Mouse (Mus musculus): ENCODE results near the gene Tax1bp3. TPM values are rescaled to one million over a fixed set of nuclear protein-coding genes. Genes with fewer than 3 reads are reported as not detected.

Gene Tax1bp3
- total RNA-seq, 2 experiments from 2014 or later = 109 to 112 TPM

- no peak for DNase-seq
Observed at GRCm38 (mm10) chr11:73176186-73176585, 697 bp upstream of the Tax1bp3 start.

GRCm38 (mm10) chr11:73177509-73177875 lies 609 bp downstream of the Tax1bp3 start:
- peak; percentile 93 for DNase-seq

GRCm38 (mm10) chr11:73177895-73178294 lies 1.0 kb downstream of the Tax1bp3 start:
- DNase-seq = no peak

- no peak for DNase-seq
Observed at GRCm38 (mm10) chr11:73185872-73186615, 9.2 kb downstream of the Tax1bp3 start.

- no peak for DNase-seq
Observed at GRCm38 (mm10) chr11:73187231-73187630, 10.3 kb downstream of the Tax1bp3 start.

GRCm38 (mm10) chr11:73193047-73193446 lies 16.2 kb downstream of the Tax1bp3 start:
- DNase-seq = no peak

GRCm38 (mm10) chr11:73194444-73194843 lies 17.6 kb downstream of the Tax1bp3 start:
- DNase-seq = no peak

GRCm38 (mm10) chr11:73198190-73198589 lies 21.3 kb downstream of the Tax1bp3 start:
- no peak for DNase-seq

GRCm38 (mm10) chr11:73198603-73199229 lies 21.8 kb downstream of the Tax1bp3 start, which contains the start of gene Ctns:
Ctns (minus strand) TSS chr11:73199042.
- DNase-seq = no peak

GRCm38 (mm10) chr11:73199230-73199712 lies 22.4 kb downstream of the Tax1bp3 start, which contains the start of gene Shpk:
Shpk (plus strand) TSS chr11:73199460.
- DNase-seq = peak; percentile 96

GRCm38 (mm10) chr11:73199879-73200278 lies 23.0 kb downstream of the Tax1bp3 start:
- DNase-seq = no peak

GRCm38 (mm10) chr11:73201021-73201420 lies 24.1 kb downstream of the Tax1bp3 start:
- DNase-seq = no peak

GRCm38 (mm10) chr11:73201597-73201996 lies 24.7 kb downstream of the Tax1bp3 start:
- peak; percentile 35 for DNase-seq

GRCm38 (mm10) chr11:73203895-73204294 lies 27.0 kb downstream of the Tax1bp3 start:
- no peak for DNase-seq

GRCm38 (mm10) chr11:73205194-73205593 lies 28.3 kb downstream of the Tax1bp3 start:
- no peak for DNase-seq

GRCm38 (mm10) chr11:73207621-73208020 lies 30.7 kb downstream of the Tax1bp3 start:
- DNase-seq = no peak

GRCm38 (mm10) chr11:73213956-73214355 lies 37.1 kb downstream of the Tax1bp3 start:
- DNase-seq = no peak

- DNase-seq = no peak
Observed at GRCm38 (mm10) chr11:73219671-73220070, 42.8 kb downstream of the Tax1bp3 start.

GRCm38 (mm10) chr11:73220651-73221050 lies 43.8 kb downstream of the Tax1bp3 start:
- DNase-seq = no peak

- DNase-seq = no peak
Observed at GRCm38 (mm10) chr11:73222846-73223245, 46.0 kb downstream of the Tax1bp3 start.

GRCm38 (mm10) chr11:73223966-73224365 lies 47.1 kb downstream of the Tax1bp3 start:
- DNase-seq = peak; percentile 25

- no peak for DNase-seq
Observed at GRCm38 (mm10) chr11:73225856-73226255, 49.0 kb downstream of the Tax1bp3 start.

GRCm38 (mm10) chr11:73228881-73229280 lies 52.0 kb downstream of the Tax1bp3 start:
- no peak for DNase-seq

GRCm38 (mm10) chr11:73230081-73230480 lies 53.2 kb downstream of the Tax1bp3 start:
- no peak for DNase-seq

Data from heart, postnatal 4 days (tissue).